Mouse (Mus musculus) forebrain, embryonic 13.5 days (tissue): ENCODE measurements around the gene Kirrel. TPM values are rescaled to one million over a fixed set of nuclear protein-coding genes. Genes with fewer than 3 reads are reported as not detected.

Experiments
- ATAC-seq: fragments of 200-750 bp; cut with Nextera tagmentation; 2 replicates; pipeline ENCODE4 v1.8.0; 2017
- H3K27ac ChIP-seq: fragments of 300-500 bp; sonication (generic); 2 replicates; pipeline ENCODE4 v1.5.1; 2015; ENCODE audit warnings: inconsistent platforms, mild to moderate bottlenecking, moderate library complexity
- H3K27me3 ChIP-seq: fragments of 300-500 bp; sonication (generic); 2 replicates; pipeline ENCODE4 v1.6.1; 2015; ENCODE audit warnings: mild to moderate bottlenecking, inconsistent platforms
- H3K36me3 ChIP-seq: fragments of 300-500 bp; sonication (generic); 2 replicates; pipeline ENCODE4 v1.6.1; 2015; ENCODE audit warnings: mild to moderate bottlenecking, inconsistent platforms; ENCODE audit not compliant: poor library complexity, severe bottlenecking
- H3K4me1 ChIP-seq: fragments of 300-500 bp; sonication (generic); 2 replicates; pipeline ENCODE4 v1.6.1; 2015; ENCODE audit warnings: inconsistent platforms
- H3K4me2 ChIP-seq: fragments of 300-500 bp; sonication (generic); 2 replicates; pipeline ENCODE4 v1.6.1; 2015; ENCODE audit warnings: inconsistent platforms, mild to moderate bottlenecking, moderate library complexity
- H3K4me3 ChIP-seq: fragments of 300-500 bp; sonication (generic); 2 replicates; pipeline ENCODE4 v1.5.1; 2015; ENCODE audit warnings: mild to moderate bottlenecking, inconsistent platforms
- H3K9ac ChIP-seq: fragments of 300-500 bp; sonication (generic); 2 replicates; pipeline ENCODE4 v1.6.1; 2015; ENCODE audit warnings: mild to moderate bottlenecking, inconsistent platforms
- H3K9me3 ChIP-seq: fragments of 300-500 bp; sonication (generic); replicated peaks from 2 replicates; pipeline ENCODE4 v1.6.1; 2016; ENCODE audit warnings: inconsistent platforms
- WGBS: fragments of 180-500 bp; shearing (Covaris S2); methylation state at CpG from one replicate; pipeline ENCODE4 v1.1.7; 2015; 5-methylcytosine and 5-hydroxymethylcytosine counted together
- polyA plus RNA-seq: library from polyadenylated mRNA; unstranded; fragments of >200 nt; fragmentation: Nextera tagmentation; extraction: Ambion mirVana; gene quantifications from 2 replicates; pipeline ENCODE4 v1.2.1, GENCODE M21; 2015

The Kirrel gene
- polyA plus RNA-seq, 1 experiment from 2014 or later: 5.8 TPM

DNA sequence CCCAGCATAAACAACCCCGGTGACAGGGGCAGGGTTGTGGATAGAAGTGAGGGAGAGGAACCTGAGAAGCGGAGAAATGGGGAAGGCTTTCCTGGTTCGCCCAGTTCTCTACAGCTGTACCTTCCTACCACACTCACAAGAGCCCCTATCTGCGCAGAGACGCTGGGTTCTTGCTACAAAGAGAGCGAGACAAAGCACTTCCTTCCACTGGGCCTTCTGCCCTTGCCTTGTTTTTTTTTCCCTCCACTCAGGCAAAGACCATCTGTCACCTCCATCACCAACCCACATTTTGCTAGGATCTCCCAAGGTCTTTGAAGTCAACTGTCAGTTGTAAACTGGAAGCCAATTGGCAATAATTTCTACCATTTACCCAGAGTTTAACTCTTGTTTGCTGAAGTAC, 80.8 kb downstream of the Kirrel start:
- Histone ChIP-seq H3K9ac (no peak overlapping the region), H3K36me3 (peaks cover 23% of the 10 kb centered on the region; the same call in 1 of the 2 replicates), H3K4me2 (no peak overlapping the region), H3K4me3 (no peak overlapping the region), H3K27ac (no peak overlapping the region), H3K4me1 (peaks cover 25% of the 10 kb centered on the region), H3K27me3 (no peaks in the 10 kb centered on the region), H3K9me3 (no peaks in the 10 kb centered on the region)
- no peak for ATAC-seq
- 72% methylated on average over 6 of the region's 6 CpGs for WGBS

DNA sequence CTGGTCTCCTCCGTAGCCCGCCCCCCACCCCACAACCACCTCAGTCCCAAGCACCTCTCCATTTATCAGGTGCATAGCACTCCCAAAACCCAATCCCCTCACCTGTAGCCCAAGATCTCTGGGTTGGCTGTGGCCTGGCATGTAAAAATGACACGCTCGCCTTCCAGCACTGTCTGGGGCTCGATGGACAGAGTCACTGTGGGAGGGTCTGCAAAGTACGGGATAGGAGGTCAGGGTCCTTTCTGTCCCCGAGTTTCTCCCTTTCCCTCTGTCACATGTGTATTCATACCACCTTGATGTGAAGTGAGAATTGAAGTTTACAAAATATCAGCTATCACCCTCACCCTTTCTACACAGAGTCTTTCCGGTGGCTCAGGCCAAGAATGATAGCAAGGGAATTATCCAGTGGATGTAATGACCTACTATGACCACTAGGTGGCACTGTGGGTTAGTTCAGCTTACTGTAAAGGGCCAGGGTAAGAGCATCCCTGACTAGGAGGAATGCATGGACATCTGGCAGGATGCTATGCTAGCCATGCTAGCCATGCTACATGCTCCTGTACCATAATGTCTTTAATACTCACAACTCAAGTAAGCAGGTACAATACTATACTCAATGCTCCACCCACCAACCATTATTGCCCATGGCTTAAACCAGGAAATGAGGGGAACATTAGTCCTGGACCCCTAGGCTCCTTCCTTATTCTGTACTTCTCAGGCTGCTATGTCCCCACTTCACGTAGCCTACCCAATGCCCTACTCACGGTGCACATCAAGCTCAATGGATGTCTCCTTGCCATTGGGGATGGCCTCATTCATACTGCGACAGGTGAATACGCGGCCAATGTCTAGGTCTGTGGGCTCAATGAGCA, 84.6 kb downstream of the Kirrel start:
- Histone ChIP-seq H3K4me3 (no peak overlapping the region), H3K9ac (no peak overlapping the region), H3K27ac (no peak overlapping the region), H3K36me3 (peaks cover 34% of the 10 kb centered on the region), H3K4me1 (peaks cover 9% of the 10 kb centered on the region), H3K27me3 (no peaks in the 10 kb centered on the region), H3K9me3 (no peaks in the 10 kb centered on the region), H3K4me2 (no peak overlapping the region)
- WGBS: 74% methylated on average over 13 of the region's 13 CpGs
- ATAC-seq: peak; percentile 87

DNA sequence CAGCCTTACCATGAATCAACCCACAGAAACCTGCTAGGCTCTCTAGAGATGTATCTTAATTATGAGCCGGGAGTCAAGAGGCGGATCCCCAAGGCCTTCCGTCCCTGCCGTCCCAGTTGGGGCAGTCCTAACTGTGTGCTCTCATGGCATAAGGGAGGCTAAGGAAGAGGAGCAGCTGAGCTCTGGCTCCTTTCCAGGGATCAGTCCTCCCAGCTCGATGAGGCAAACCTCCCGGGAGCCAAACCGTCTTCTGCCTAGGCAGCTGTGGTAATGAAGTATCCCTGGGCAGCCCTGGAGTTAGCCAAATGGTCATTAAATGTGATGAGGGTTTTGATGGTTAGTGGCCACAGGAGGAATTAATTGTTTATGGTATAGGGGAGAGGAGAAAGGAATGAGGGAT, 87.4 kb downstream of the Kirrel start:
- Histone ChIP-seq H3K9me3 (no peaks in the 10 kb centered on the region), H3K27ac (no peak overlapping the region), H3K27me3 (no peaks in the 10 kb centered on the region), H3K4me1 (no peaks in the 10 kb centered on the region), H3K36me3 (peaks cover 54% of the 10 kb centered on the region), H3K4me3 (no peak overlapping the region), H3K4me2 (no peak overlapping the region), H3K9ac (no peak overlapping the region)
- no peak for ATAC-seq
- WGBS: 68% methylated on average over 7 of the region's 7 CpGs

DNA sequence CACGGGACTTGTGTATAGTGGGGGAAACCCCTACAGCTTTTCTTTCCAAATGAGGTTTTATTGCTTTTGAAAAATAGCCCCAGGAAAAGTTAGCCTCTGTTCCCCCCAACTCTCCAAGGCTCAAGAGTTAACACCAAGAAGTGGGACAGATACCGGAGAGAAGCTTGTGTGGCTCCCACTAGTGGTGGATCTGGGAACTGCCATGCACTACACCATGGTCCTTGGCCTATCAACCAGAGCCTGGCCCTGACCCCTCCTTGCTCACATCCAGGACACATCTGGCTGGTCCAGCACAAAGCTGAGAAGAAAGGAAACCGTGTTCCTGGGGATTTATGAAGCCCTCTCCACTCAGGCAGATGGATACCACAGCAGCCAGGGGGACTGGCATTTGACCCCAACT, 92.3 kb downstream of the Kirrel start:
- no peak overlapping the region for H3K4me3 ChIP-seq
- H3K36me3 ChIP-seq: peaks cover 78% of the 10 kb centered on the region
- no peaks in the 10 kb centered on the region for H3K4me1 ChIP-seq
- no peak overlapping the region for H3K27ac ChIP-seq
- no peaks in the 10 kb centered on the region for H3K9me3 ChIP-seq
- ATAC-seq: peak; percentile 39; the same call in 1 of the 2 replicates
- no peak overlapping the region for H3K4me2 ChIP-seq
- no peaks in the 10 kb centered on the region for H3K27me3 ChIP-seq
- whole genome bisulfite sequencing: 67% methylated on average over 3 of the region's 3 CpGs
- no peak overlapping the region for H3K9ac ChIP-seq

DNA sequence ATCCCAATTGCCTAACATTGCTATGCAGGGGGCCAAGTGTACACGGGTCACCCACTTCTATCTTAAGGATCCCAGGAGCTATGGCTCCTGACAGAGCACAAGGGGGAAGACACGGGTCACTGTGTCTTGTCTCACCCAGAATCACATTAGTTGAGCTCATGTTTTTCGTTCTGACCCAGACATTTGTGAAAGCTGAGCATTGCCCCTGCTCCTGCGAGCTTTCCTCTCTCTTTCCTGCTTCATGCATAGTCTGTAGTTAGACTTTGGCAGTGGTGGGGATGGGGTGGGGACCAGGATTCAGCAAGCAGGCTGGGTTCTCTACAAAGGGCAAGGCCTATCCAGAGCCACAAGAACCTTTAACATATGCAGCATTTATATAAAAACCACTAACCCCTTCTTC, 94.8 kb downstream of the Kirrel start:
- WGBS: 97% methylated on average over 4 of the region's 4 CpGs
- Histone ChIP-seq H3K9ac (no peak overlapping the region), H3K4me1 (no peaks in the 10 kb centered on the region), H3K4me2 (no peak overlapping the region), H3K36me3 (peaks cover 53% of the 10 kb centered on the region), H3K27ac (no peak overlapping the region), H3K4me3 (no peak overlapping the region), H3K27me3 (no peaks in the 10 kb centered on the region), H3K9me3 (no peaks in the 10 kb centered on the region)
- no peak for ATAC-seq

DNA sequence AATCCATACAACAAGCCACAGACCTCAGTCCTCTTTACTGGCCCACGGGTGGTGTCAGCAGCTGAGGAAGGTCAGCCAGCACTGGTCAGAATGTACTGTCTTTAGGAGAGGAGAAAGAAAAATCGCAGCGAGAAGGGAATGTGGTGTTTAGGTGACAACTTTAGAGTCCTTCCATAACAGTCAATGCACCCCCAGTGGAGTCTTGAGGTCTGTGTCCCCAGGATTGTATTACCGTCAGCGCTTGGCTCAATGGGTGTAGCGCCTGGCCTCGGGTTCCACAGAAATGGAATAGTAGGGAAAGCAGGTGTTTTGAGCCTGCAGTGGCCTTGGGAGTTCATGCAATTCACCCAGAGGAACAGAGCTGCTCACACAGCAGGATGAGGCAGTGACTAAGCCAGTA, 95.2 kb downstream of the Kirrel start:
- no peaks in the 10 kb centered on the region for H3K4me1 ChIP-seq

DNA sequence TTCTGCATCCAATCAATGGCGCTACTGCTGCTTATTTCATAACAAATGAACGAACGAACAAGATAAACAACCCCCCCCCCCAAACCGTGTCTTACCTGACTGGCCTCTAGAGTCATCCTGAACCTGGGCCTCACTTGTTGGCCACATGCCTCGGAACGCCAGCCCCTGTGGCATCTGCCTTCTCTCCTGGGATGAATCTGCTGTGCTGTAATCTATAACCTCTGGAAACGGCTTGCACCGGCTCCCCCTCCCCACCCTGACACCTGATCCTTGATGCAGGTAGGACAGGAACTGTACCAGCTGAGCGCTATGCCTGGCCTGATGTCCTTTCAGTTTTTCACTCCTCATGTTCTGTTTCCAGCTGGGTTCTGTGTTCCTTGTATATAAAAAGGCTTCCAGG, 96.9 kb downstream of the Kirrel start:
- H3K36me3 ChIP-seq: peaks cover 32% of the 10 kb centered on the region
- H3K27ac ChIP-seq: no peak overlapping the region
- ATAC-seq: no peak
- no peak overlapping the region for H3K4me2 ChIP-seq
- no peak overlapping the region for H3K4me3 ChIP-seq
- H3K9ac ChIP-seq: no peak overlapping the region
- no peaks in the 10 kb centered on the region for H3K27me3 ChIP-seq
- H3K9me3 ChIP-seq: no peaks in the 10 kb centered on the region
- 87% methylated on average over 9 of the region's 9 CpGs for WGBS
- peaks cover 12% of the 10 kb centered on the region for H3K4me1 ChIP-seq

More for the DNA sequence above, 95.2 kb downstream of the Kirrel start:
- Histone ChIP-seq H3K9me3 (no peaks in the 10 kb centered on the region), H3K4me3 (no peak overlapping the region), H3K27me3 (no peaks in the 10 kb centered on the region), H3K4me2 (no peak overlapping the region), H3K36me3 (peaks cover 48% of the 10 kb centered on the region), H3K9ac (no peak overlapping the region), H3K27ac (no peak overlapping the region)
- 94% methylated on average over 7 of the region's 7 CpGs for WGBS
- no peak for ATAC-seq

DNA sequence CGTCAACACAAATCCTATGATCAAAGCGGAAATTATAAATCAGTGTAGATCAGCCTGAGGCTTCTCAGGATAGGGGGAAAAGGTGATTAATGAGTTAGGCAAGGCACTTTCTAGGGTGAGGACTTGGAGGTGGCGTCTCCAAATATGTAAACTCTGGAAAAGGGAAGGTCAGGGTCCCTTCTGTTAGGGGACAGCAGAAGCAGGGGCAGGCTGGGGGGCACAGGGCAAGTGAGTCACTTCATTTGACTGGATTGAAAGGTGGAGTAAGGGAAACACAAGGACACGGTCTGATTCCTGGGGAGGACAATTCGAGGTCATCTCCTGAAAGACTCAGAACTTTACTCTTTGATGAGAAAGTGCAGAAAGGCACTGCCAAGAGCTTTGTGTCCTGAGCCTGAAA, 97.6 kb downstream of the Kirrel start:
- H3K27me3 ChIP-seq: no peaks in the 10 kb centered on the region
- peaks cover 24% of the 10 kb centered on the region for H3K36me3 ChIP-seq
- H3K4me3 ChIP-seq: no peak overlapping the region
- no peak overlapping the region for H3K27ac ChIP-seq
- no peak overlapping the region for H3K4me2 ChIP-seq
- no peak overlapping the region for H3K9ac ChIP-seq
- peaks cover 20% of the 10 kb centered on the region for H3K4me1 ChIP-seq
- no peak for ATAC-seq
- WGBS: 77% methylated on average over 5 of the region's 5 CpGs
- H3K9me3 ChIP-seq: no peaks in the 10 kb centered on the region

DNA sequence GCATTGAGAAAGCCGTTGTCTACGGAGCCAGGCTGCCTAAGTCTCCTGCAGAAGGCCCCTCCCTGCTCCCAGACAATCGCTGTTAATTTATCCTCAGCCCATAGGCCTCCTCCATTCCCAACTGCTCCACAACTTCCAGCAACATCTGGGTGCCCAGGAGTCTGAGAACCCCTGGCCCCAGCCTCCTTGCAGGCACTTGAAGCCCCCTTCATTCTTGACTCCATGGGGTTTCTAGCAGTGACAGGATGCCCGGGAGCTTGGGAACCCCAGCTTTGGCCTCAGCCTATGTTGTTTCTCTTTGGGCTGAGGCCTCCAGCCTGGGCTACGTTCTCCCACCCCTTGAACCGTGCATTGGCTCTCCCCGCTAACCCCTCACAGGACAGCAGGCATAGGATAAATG, 98.4 kb downstream of the Kirrel start:
- 78% methylated on average over 7 of the region's 7 CpGs for WGBS
- no peak overlapping the region for H3K27ac ChIP-seq
- no peak for ATAC-seq
- H3K4me2 ChIP-seq: no peak overlapping the region
- no peaks in the 10 kb centered on the region for H3K9me3 ChIP-seq
- peaks cover 20% of the 10 kb centered on the region for H3K4me1 ChIP-seq
- peaks cover 17% of the 10 kb centered on the region for H3K36me3 ChIP-seq
- H3K9ac ChIP-seq: no peak overlapping the region
- no peak overlapping the region for H3K4me3 ChIP-seq
- no peaks in the 10 kb centered on the region for H3K27me3 ChIP-seq

DNA sequence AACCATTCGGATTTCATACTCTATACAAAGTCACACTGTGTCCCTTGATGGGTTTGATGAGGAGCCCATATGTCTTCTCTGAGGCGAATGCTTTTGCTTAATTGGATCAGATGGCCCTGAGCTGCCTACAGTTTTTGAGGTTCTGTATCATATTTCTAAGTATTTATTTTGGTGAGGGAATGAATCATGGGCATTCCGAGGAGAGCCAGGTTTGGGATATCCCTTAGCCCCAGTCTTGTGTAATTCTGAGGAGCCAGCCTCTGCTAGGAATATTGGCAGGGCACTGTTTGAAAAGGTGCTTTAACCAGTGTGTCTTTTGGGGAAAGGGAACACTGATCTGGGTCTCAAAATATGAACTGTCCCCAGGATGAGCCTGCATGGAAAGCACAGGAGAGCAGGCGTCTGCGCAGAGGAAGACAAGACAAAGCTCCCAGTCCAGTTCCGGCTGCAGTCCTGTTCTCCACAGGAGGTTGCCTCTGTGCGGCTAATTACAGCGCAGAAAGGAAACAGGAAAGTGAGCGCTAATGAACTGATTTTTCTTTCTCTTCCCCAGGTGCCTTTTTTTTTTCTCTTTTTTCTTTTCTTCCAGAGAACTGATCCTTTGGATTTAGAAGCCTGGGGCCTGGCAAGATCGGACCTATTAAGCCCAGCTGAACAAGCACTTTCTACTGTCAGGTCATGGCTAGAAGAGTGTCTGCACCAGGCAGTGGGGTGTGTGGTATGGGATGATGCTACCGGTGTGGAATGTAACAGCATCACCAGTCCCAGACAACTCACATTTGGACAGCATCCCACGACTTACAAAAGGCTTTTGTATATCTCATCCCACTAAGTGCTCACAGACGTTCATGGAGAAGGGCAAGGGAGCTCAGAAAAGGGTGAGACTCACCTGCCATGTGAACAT, 101.7 kb downstream of the Kirrel start:
- no peaks in the 10 kb centered on the region for H3K36me3 ChIP-seq
- WGBS: 13% methylated on average over 13 of the region's 13 CpGs
- H3K9me3 ChIP-seq: no peaks in the 10 kb centered on the region
- H3K9ac ChIP-seq: no peak overlapping the region
- peak overlapping the region; percentile 14 for H3K27ac ChIP-seq
- H3K4me2 ChIP-seq: no peak overlapping the region
- no peaks in the 10 kb centered on the region for H3K27me3 ChIP-seq
- peak; percentile 56; the same call in 1 of the 2 replicates for ATAC-seq
- no peak overlapping the region for H3K4me3 ChIP-seq
- H3K4me1 ChIP-seq: peaks cover 20% of the 10 kb centered on the region

DNA sequence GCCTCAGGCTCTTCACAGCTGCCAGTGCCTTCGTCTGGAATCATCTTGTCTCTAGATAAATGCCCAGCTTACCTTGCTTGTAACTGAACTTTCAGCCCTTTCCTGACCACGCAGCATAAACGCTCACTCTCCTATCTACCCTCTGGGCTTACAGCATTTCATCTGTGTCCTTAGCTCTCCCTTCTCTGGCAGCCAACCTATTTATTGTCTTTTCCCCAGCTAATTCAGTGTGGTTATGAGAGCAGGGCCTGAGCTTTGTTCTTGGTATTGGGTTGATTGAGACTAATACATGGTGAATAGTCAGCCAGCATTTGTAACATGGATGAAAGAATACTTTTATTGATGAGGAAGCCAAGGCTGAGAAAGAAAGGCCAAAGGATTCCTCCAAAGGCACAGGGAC, 102.4 kb downstream of the Kirrel start:
- no peak overlapping the region for H3K27ac ChIP-seq

DNA sequence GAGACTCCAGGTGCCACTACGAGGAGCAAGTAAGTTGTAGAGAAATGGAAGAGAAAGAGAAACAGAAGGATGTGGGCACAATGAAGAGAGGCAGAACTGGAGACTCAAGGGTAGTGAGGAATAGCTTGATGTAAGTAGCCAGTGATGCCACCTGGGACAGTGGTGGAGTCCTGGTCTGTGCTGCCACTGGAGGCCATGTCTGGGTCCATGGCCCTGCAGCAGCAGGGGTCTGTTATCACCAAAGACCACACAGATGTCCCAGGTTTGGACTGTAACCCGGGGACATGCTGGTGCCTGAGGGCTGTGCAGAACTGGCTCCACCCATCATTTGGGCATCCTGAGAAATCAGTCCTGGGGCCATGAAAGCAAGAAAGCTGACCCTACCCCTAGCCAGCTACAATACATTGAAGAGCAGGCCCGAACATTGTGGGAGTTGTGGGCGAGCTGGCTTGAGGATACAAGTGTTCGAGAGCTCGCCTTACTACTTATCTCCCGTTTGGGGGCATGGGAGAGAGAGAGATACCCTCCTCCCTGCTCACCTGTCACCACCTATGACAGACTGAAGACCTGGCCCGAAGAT, 107.1 kb downstream of the Kirrel start:
- H3K9ac ChIP-seq: no peak overlapping the region
- no peak overlapping the region for H3K4me3 ChIP-seq
- peaks cover 6% of the 10 kb centered on the region for H3K4me1 ChIP-seq
- H3K9me3 ChIP-seq: no peaks in the 10 kb centered on the region
- no peaks in the 10 kb centered on the region for H3K36me3 ChIP-seq
- no peak overlapping the region for H3K27ac ChIP-seq
- no peaks in the 10 kb centered on the region for H3K27me3 ChIP-seq
- no peak for ATAC-seq
- WGBS: 93% methylated on average over 8 of the region's 8 CpGs
- H3K4me2 ChIP-seq: no peak overlapping the region

More for the DNA sequence above, 102.4 kb downstream of the Kirrel start:
- Histone ChIP-seq H3K27me3 (no peaks in the 10 kb centered on the region), H3K36me3 (no peaks in the 10 kb centered on the region), H3K9me3 (no peaks in the 10 kb centered on the region), H3K4me2 (no peak overlapping the region), H3K4me3 (no peak overlapping the region), H3K4me1 (peaks cover 20% of the 10 kb centered on the region), H3K9ac (no peak overlapping the region)
- 66% methylated on average over 3 of the region's 3 CpGs for WGBS
- ATAC-seq: no peak
